Mouse (Mus musculus) G1E (cell line): ENCODE measurements around the gene Fshr. TPM values are rescaled to one million over a fixed set of nuclear protein-coding genes. Genes with fewer than 3 reads are reported as not detected.

ENCODE experiments used
- ATAC-seq: 2 replicates; pipeline ENCODE4 v1.8.0; 2016; ENCODE audit warnings: mild to moderate bottlenecking; ENCODE audit not compliant: insufficient number of reproducible peaks, poor library complexity, low FRiP score, severe bottlenecking; ENCODE audit errors: extremely low read depth
- DNase-seq: peaks from one replicate; pipeline ENCODE4 v3.0.0; 2012; ENCODE audit warnings: low spot score
- H3K27me3 ChIP-seq: 2 replicates; pipeline ENCODE4 v1.6.1; 2012; ENCODE audit warnings: mild to moderate bottlenecking, low read length, inconsistent platforms; ENCODE audit not compliant: insufficient read depth
- H3K36me3 ChIP-seq: replicated peaks from 2 replicates; pipeline ENCODE3; 2012; ENCODE audit warnings: mild to moderate bottlenecking, inconsistent platforms
- H3K4me1 ChIP-seq: 2 replicates; pipeline ENCODE4 v1.6.1; 2012; ENCODE audit warnings: low read depth, low read length, inconsistent platforms, mixed read lengths; ENCODE audit not compliant: insufficient read depth
- H3K4me3 ChIP-seq: 2 replicates; pipeline ENCODE4 v1.5.1; 2012; ENCODE audit warnings: low read depth, mild to moderate bottlenecking, inconsistent platforms, low read length, moderate library complexity, mixed read lengths
- H3K9me3 ChIP-seq: replicated peaks from 2 replicates; pipeline ENCODE4 v1.6.1; 2012; ENCODE audit warnings: inconsistent platforms
- CTCF ChIP-seq: IDR thresholded peaks from 2 replicates; pipeline ENCODE4 v1.5.1; 2012; ENCODE audit warnings: low read depth, low read length, inconsistent platforms, mixed read lengths
- GATA1 ChIP-seq: IDR thresholded peaks from 2 replicates; pipeline ENCODE4 v1.6.1; 2012; ENCODE audit warnings: borderline replicate concordance, low read length, inconsistent platforms, mixed read lengths
- GATA2 ChIP-seq: IDR thresholded peaks from 2 replicates; pipeline ENCODE4 v1.6.1; 2012; ENCODE audit warnings: low read depth, low read length, inconsistent platforms, borderline replicate concordance
- POLR2AphosphoS5 ChIP-seq: IDR thresholded peaks from 2 replicates; pipeline ENCODE4 v1.6.1; 2012; ENCODE audit warnings: low read depth, low read length, inconsistent platforms; ENCODE audit not compliant: insufficient replicate concordance
- TAL1 ChIP-seq: conservative IDR thresholded peaks from 2 replicates; pipeline ENCODE4 v1.6.1; 2012; ENCODE audit warnings: low read depth, low read length, inconsistent platforms, mixed read lengths
- polyA plus RNA-seq: library from polyadenylated mRNA; stranded (reverse); fragments of >175 nt; gene quantifications from 2 replicates; pipeline ENCODE4 v1.2.3, GENCODE M21; 2012
- total RNA-seq, 2 experiments: library from RNA; stranded (forward) in 1 of 2; stranded (reverse) in 1 of 2; fragments of 200-1000 nt in 1 of 2; fragments of >200 nt in 1 of 2; fragmentation: Nextera tagmentation in 1 of 2; gene quantifications; 2 replicates each; pipeline ENCODE4 v1.2.3; 2014 to 2017

Gene Fshr
- total and polyA plus RNA-seq, 3 experiments: not detected

GRCm38 (mm10) chr17:88936941-88937340 is 263.5 kb downstream of the Fshr start:
- Histone ChIP-seq H3K36me3 (no peaks in the 10 kb centered on the region), H3K9me3 (no peaks in the 10 kb centered on the region), H3K4me3 (no peak overlapping the region), H3K4me1 (no peaks in the 10 kb centered on the region), H3K27me3 (no peaks in the 10 kb centered on the region)
- no peak for TF ChIP-seq CTCF
- no peak for TF ChIP-seq GATA2
- no peak for TF ChIP-seq POLR2AphosphoS5
- TF ChIP-seq GATA1: no peak
- no peak for TF ChIP-seq TAL1
- DNase-seq (no peak), ATAC-seq (no peak)
